In the genomic region with DNA sequence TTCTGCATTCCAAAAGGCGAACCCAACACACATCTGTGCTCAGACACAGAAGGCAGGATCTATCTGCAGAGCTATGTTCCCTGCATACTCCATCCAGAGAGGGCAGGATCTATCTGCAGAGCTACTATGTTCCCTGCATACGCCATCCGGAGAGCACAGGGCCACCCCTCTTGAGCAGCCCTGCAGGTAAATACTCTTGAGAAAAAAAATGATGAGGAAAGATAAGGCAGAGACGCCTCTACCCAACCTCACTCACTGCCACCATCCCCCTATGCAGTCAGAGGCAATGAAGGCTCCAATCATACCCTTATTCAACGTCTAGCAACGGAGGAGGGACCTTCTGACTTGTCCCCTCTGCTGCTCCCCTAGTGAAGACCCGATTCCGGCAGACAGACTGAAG, we compare ENCODE assay signal across 9 mouse cellular contexts. TPM values are rescaled to one million over a fixed set of nuclear protein-coding genes. Genes with fewer than 3 reads are reported as not detected.
DNase-seq lines count a peak whose midpoint lies in the region; ATAC-seq lines count a peak whose summit lies in the region.
"Had no signal": no experiment of that assay in that cellular context is flagged by ENCODE, and none has a peak within 500 bp of the region (broad histone marks: within the 10 kb centered on the region; RNA-seq: fewer than 3 reads in every experiment).

No protein-coding gene starts in this region.

- 32% methylated on average over 8 of the region's 8 CpGs for WGBS in heart, embryonic 15.5 days
- WGBS in forebrain, embryonic 16.5 days: 48% methylated on average over 8 of the region's 8 CpGs
- 56% methylated on average over 8 of the region's 8 CpGs for WGBS in midbrain, embryonic 10.5 days

- H3K27me3 ChIP-seq in heart, embryonic 15.5 days: no peaks in the 10 kb centered on the region
- no peaks in the 10 kb centered on the region for H3K27me3 ChIP-seq in forebrain, embryonic 16.5 days (replicated peaks; ENCODE audit: control insufficient read depth, insufficient read depth, low read length)
- peaks cover 24% of the 10 kb centered on the region for H3K27me3 ChIP-seq in midbrain, embryonic 10.5 days (ENCODE audit: low read depth, poor library complexity, severe bottlenecking)

- DNase-seq in heart, postnatal 10 days: no peak
- peak; percentile 44 for DNase-seq in adipocyte (ENCODE audit: low spot score)
- DNase-seq in midbrain, embryonic 10.5 days (ENCODE audit: low spot score): no peak
- DNase-seq in adrenal gland, postnatal 25 days: no peak
- DNase-seq in yolk sac, embryonic 10.5 days (ENCODE audit: low spot score): no peak

- peak overlapping the region; percentile 94 for H3K4me2 ChIP-seq in heart, embryonic 15.5 days
- H3K4me2 ChIP-seq in forebrain, embryonic 16.5 days (ENCODE audit: low read length): peak overlapping the region; percentile 79

- peak overlapping the region; percentile 89 for H3K27ac ChIP-seq in heart, embryonic 15.5 days
- no peak overlapping the region for H3K27ac ChIP-seq in forebrain, embryonic 16.5 days (ENCODE audit: low read length)
- peak overlapping the region; percentile 89; the same call in 1 of the 2 replicates for H3K27ac ChIP-seq in midbrain, embryonic 10.5 days (replicated peaks)

- intact Hi-C loops in heart, postnatal 10 days (cut with DNase I): loop anchor here (5.0 kb wide), 1 partner anchor 52 kb away; no protein-coding TSS in a partner anchor

- no peaks in the 10 kb centered on the region for H3K36me3 ChIP-seq in heart, embryonic 15.5 days
- H3K36me3 ChIP-seq in forebrain, embryonic 16.5 days (ENCODE audit: control insufficient read depth, insufficient read depth): no peaks in the 10 kb centered on the region
- no peaks in the 10 kb centered on the region for H3K36me3 ChIP-seq in midbrain, embryonic 10.5 days

- ATAC-seq in heart, embryonic 15.5 days (replicated peaks; ENCODE audit: insufficient number of reproducible peaks, insufficient read depth, low FRiP score, low read depth): no peak
- ATAC-seq in forebrain, embryonic 16.5 days: no peak
- ATAC-seq in granulocyte monocyte progenitor cell, adult 5-6 weeks (replicated peaks; ENCODE audit: poor library complexity, severe bottlenecking): no peak

- peaks cover 60% of the 10 kb centered on the region for H3K4me1 ChIP-seq in heart, embryonic 15.5 days (replicated peaks)
- peaks cover 21% of the 10 kb centered on the region for H3K4me1 ChIP-seq in forebrain, embryonic 16.5 days (replicated peaks; ENCODE audit: control insufficient read depth, insufficient read depth, low read length)
- H3K4me1 ChIP-seq in midbrain, embryonic 10.5 days: peaks cover 33% of the 10 kb centered on the region

- 0 out of 2 replicates have a peak overlapping the region, but pooled peaks have one; percentile 84 for H3K9ac ChIP-seq in heart, embryonic 15.5 days
- peak overlapping the region; percentile 67 for H3K9ac ChIP-seq in forebrain, embryonic 16.5 days (replicated peaks; ENCODE audit: low read depth, low read length)

- H3K4me3 ChIP-seq in heart, embryonic 15.5 days: peak overlapping the region; percentile 89
- peak overlapping the region; percentile 91 for H3K4me3 ChIP-seq in forebrain, embryonic 16.5 days (replicated peaks; ENCODE audit: low read length)
- H3K4me3 ChIP-seq in midbrain, embryonic 10.5 days: peak overlapping the region; percentile 81

- no peaks in the 10 kb centered on the region for H3K9me3 ChIP-seq in heart, embryonic 15.5 days (replicated peaks)
- H3K9me3 ChIP-seq in forebrain, embryonic 16.5 days (ENCODE audit: control insufficient read depth, low read length): no peaks in the 10 kb centered on the region
- H3K9me3 ChIP-seq in midbrain, embryonic 10.5 days (replicated peaks): no peaks in the 10 kb centered on the region

RNA-seq across cellular contexts. Expression of a gene that starts 1.9 kb away (rescaled TPM):
- polyA plus RNA-seq in heart, embryonic 15.5 days (2015; fragmentation: Nextera tagmentation; extraction: Ambion mirVana): 19.0 and 28.5 TPM in 2 replicates
- total RNA-seq in heart, postnatal 10 days (2021): 10 to 100 TPM; 22.3 to 25.1 TPM
- 26.8 and 27.1 TPM in 2 replicates for polyA plus RNA-seq in forebrain, embryonic 16.5 days (2015; fragmentation: Nextera tagmentation; extraction: Ambion mirVana)
- 27.4 and 28.9 TPM in 2 replicates for polyA plus RNA-seq in midbrain, embryonic 10.5 days (2016; fragmentation: Nextera tagmentation; extraction: Ambion mirVana)
- 52.5 and 55.5 TPM in 2 replicates for total RNA-seq in granulocyte monocyte progenitor cell, adult 5-6 weeks (2014; fragmentation: Nextera tagmentation)
- 53.3 and 54.4 TPM in 2 replicates for total RNA-seq in granulocyte monocyte progenitor cell, adult 5-6 weeks (2017)
- total RNA-seq in adrenal gland, postnatal 25 days (2021): 39.2 and 63.9 TPM in 2 replicates

RNA-seq across cellular contexts. Expression of a gene that starts 30.2 kb away (rescaled TPM):
- polyA plus RNA-seq in heart, embryonic 15.5 days (2015; fragmentation: Nextera tagmentation; extraction: Ambion mirVana): not detected in 2 replicates
- total RNA-seq in heart, postnatal 10 days (2021): not detected
- polyA plus RNA-seq in forebrain, embryonic 16.5 days (2015; fragmentation: Nextera tagmentation; extraction: Ambion mirVana): 0.81 and 1.3 TPM in 2 replicates
- polyA plus RNA-seq in midbrain, embryonic 10.5 days (2016; fragmentation: Nextera tagmentation; extraction: Ambion mirVana): 0.68 and 1.4 TPM in 2 replicates
- total RNA-seq in granulocyte monocyte progenitor cell, adult 5-6 weeks (2014; fragmentation: Nextera tagmentation): not detected in 2 replicates
- not detected in 2 replicates for total RNA-seq in granulocyte monocyte progenitor cell, adult 5-6 weeks (2017)
- not detected in 2 replicates for total RNA-seq in adrenal gland, postnatal 25 days (2021)
- total RNA-seq: hematopoietic stem cell, adult 5-6 weeks had no signal
